Mouse (Mus musculus): Measurements from ENCODE around the gene Mepe. TPM values are rescaled to one million over a fixed set of nuclear protein-coding genes. Genes with fewer than 3 reads are reported as not detected.

The Mepe gene
- not detected in 2 replicates for total RNA-seq (2014; rRNA removed)
- not detected in 2 replicates for polyA plus RNA-seq (2012; rRNA removed)

DNA sequence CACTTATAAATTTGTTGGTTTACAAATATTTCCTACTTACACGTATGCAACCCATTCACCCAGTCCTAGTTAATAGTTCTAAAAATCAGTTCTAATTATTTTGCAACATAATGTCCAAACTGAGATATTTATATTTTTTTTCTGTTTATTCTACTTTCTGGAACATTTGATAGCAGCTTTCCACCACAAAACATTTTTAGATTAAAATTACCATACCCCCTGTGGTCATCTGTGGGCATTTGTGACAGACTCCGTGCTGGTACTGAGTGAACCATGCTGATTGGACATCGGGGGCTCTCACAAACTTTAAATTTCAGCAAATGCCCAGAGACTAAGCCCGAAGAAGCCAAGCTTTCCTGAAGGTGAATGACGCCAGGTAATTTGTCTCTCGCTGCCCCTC is at the start of gene Mepe:
TSS of gene Mepe (plus strand) at position 301 of the 400 bp plus-strand sequence.
- Histone ChIP-seq H3K4me1 (ENCODE audit: control insufficient read depth, insufficient read depth, low read length) (no peaks in the 10 kb centered on the region), H3K36me3 (ENCODE audit: control insufficient read depth, insufficient read depth, low read length) (no peaks in the 10 kb centered on the region), H3K27ac (replicated peaks; ENCODE audit: insufficient read depth, low read depth, low read length) (no peak within 1 kb of the TSS), H3K79me2 (ENCODE audit: control insufficient read depth, insufficient read depth, low read length) (no peaks in the 10 kb centered on the region), H3K27me3 (ENCODE audit: control insufficient read depth, insufficient read depth, low read length) (no peaks in the 10 kb centered on the region), H3K9ac (ENCODE audit: low read depth, low read length) (no peak within 1 kb of the TSS), H3K4me3 (ENCODE audit: insufficient read depth, low read depth, low read length) (no peak within 1 kb of the TSS)
- no peak for DNase-seq (ENCODE audit: extremely low read depth, low read depth, low spot score)
- 89% methylated on average over 6 of the region's 6 CpGs for WGBS
- no peak for TF ChIP-seq POLR2A (IDR thresholded peaks at IDR 0.05; ENCODE audit: extremely low read depth, insufficient read depth, low read length)
- no peak for TF ChIP-seq CTCF (IDR thresholded peaks at IDR 0.05; ENCODE audit: low read depth, low read length)

- Histone ChIP-seq H3K36me3 (ENCODE audit: control insufficient read depth, insufficient read depth, low read length) (no peaks in the 10 kb centered on the region), H3K27me3 (ENCODE audit: control insufficient read depth, insufficient read depth, low read length) (no peaks in the 10 kb centered on the region), H3K4me3 (ENCODE audit: insufficient read depth, low read depth, low read length) (no peak overlapping the region), H3K9ac (ENCODE audit: low read depth, low read length) (no peak overlapping the region), H3K4me1 (ENCODE audit: control insufficient read depth, insufficient read depth, low read length) (no peaks in the 10 kb centered on the region), H3K27ac (replicated peaks; ENCODE audit: insufficient read depth, low read depth, low read length) (no peak overlapping the region), H3K79me2 (ENCODE audit: control insufficient read depth, insufficient read depth, low read length) (no peaks in the 10 kb centered on the region)
- no peak for DNase-seq (ENCODE audit: extremely low read depth, low read depth, low spot score)
- no peak for TF ChIP-seq CTCF (IDR thresholded peaks at IDR 0.05; ENCODE audit: low read depth, low read length)
- 88% methylated on average over 6 of the region's 6 CpGs for WGBS
These were observed 30.9 kb upstream of the Mepe start for GRCm38 (mm10) chr5:104294201-104294600.

DNA sequence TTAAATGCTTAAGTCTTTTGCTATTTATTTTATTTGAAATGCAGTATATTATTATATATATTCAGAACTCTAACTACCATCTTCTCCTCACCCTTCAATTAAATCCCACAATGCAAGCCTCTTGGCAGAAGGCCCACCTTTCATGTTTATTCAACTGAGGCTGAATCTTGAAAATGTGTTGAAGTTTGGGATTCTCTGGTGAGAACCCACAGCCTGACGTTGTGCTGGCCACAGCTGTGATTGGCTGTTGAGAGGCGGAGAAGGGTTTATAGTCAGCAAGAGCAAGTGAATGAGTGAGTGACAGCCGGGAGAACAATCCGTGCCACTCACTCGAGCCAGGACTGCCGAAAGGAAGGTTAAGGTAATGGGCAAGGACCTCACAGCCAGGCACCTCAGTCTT is 26.1 kb upstream of the Mepe start, which contains the start of gene Ibsp:
TSS of gene Ibsp (plus strand) at position 178 of the 400 bp plus-strand sequence.
- no peak for DNase-seq (ENCODE audit: extremely low read depth, low read depth, low spot score)
- no peaks in the 10 kb centered on the region for H3K79me2 ChIP-seq (ENCODE audit: control insufficient read depth, insufficient read depth, low read length)
- no peak within 1 kb of the TSS for H3K4me3 ChIP-seq (ENCODE audit: insufficient read depth, low read depth, low read length)
- TF ChIP-seq POLR2A (IDR thresholded peaks at IDR 0.05; ENCODE audit: extremely low read depth, insufficient read depth, low read length) (no peak), CTCF (IDR thresholded peaks at IDR 0.05; ENCODE audit: low read depth, low read length) (no peak)
- H3K4me1 ChIP-seq (ENCODE audit: control insufficient read depth, insufficient read depth, low read length), result no peaks in the 10 kb centered on the region
- no peaks in the 10 kb centered on the region for H3K36me3 ChIP-seq (ENCODE audit: control insufficient read depth, insufficient read depth, low read length)
- WGBS, result 64% methylated on average over 6 of the region's 6 CpGs
- H3K9ac ChIP-seq (ENCODE audit: low read depth, low read length), result no peak within 1 kb of the TSS
- no peaks in the 10 kb centered on the region for H3K27me3 ChIP-seq (ENCODE audit: control insufficient read depth, insufficient read depth, low read length)
- H3K27ac ChIP-seq (replicated peaks; ENCODE audit: insufficient read depth, low read depth, low read length), result no peak within 1 kb of the TSS

GRCm38 (mm10) chr5:104314073-104314472 is 11.1 kb upstream of the Mepe start:
- no peak for DNase-seq (ENCODE audit: extremely low read depth, low read depth, low spot score)
- H3K27ac ChIP-seq (replicated peaks; ENCODE audit: insufficient read depth, low read depth, low read length), result no peak overlapping the region
- H3K4me1 ChIP-seq (ENCODE audit: control insufficient read depth, insufficient read depth, low read length), result no peaks in the 10 kb centered on the region
- H3K9ac ChIP-seq (ENCODE audit: low read depth, low read length), result no peak overlapping the region
- TF ChIP-seq POLR2A (IDR thresholded peaks at IDR 0.05; ENCODE audit: extremely low read depth, insufficient read depth, low read length), result no peak
- TF ChIP-seq CTCF (IDR thresholded peaks at IDR 0.05; ENCODE audit: low read depth, low read length), result no peak
- H3K79me2 ChIP-seq (ENCODE audit: control insufficient read depth, insufficient read depth, low read length), result no peaks in the 10 kb centered on the region
- no peaks in the 10 kb centered on the region for H3K36me3 ChIP-seq (ENCODE audit: control insufficient read depth, insufficient read depth, low read length)
- 37% methylated on average over 1 of the region's 1 CpGs for WGBS
- H3K4me3 ChIP-seq (ENCODE audit: insufficient read depth, low read depth, low read length), result no peak overlapping the region
- H3K27me3 ChIP-seq (ENCODE audit: control insufficient read depth, insufficient read depth, low read length), result no peaks in the 10 kb centered on the region

DNA sequence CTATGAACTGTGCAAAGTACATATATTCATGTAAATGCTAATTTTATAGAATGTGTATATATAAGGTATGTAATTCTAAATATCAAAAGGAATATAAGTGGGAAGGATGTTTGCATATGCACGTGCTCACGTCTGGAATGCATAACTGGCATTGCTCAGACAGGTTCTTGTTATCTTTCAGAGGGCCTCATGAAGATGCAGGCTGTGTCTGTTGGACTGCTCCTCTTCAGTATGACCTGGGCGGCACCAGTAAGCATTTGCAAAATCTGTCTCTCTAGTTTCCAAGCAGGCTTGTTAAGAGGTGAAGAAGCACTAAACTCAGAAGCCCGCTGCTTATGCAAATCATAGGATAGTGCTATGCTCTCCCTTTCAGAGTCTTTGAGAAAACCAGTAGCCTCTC is 1.8 kb downstream of the Mepe start:
- Histone ChIP-seq H3K27ac (replicated peaks; ENCODE audit: insufficient read depth, low read depth, low read length) (no peak overlapping the region), H3K4me1 (ENCODE audit: control insufficient read depth, insufficient read depth, low read length) (no peaks in the 10 kb centered on the region), H3K27me3 (ENCODE audit: control insufficient read depth, insufficient read depth, low read length) (no peaks in the 10 kb centered on the region; the same call in 1 of the 2 replicates), H3K79me2 (ENCODE audit: control insufficient read depth, insufficient read depth, low read length) (no peaks in the 10 kb centered on the region; the same call in 1 of the 2 replicates), H3K36me3 (ENCODE audit: control insufficient read depth, insufficient read depth, low read length) (no peaks in the 10 kb centered on the region), H3K9ac (ENCODE audit: low read depth, low read length) (no peak overlapping the region), H3K4me3 (ENCODE audit: insufficient read depth, low read depth, low read length) (no peak overlapping the region)
- WGBS, result 72% methylated on average over 4 of the region's 4 CpGs
- no peak for TF ChIP-seq CTCF (IDR thresholded peaks at IDR 0.05; ENCODE audit: low read depth, low read length)
- no peak for TF ChIP-seq POLR2A (IDR thresholded peaks at IDR 0.05; ENCODE audit: extremely low read depth, insufficient read depth, low read length)
- DNase-seq (ENCODE audit: extremely low read depth, low read depth, low spot score), result no peak

GRCm38 (mm10) chr5:104327389-104327788 is 2.3 kb downstream of the Mepe start:
- no peaks in the 10 kb centered on the region for H3K36me3 ChIP-seq (ENCODE audit: control insufficient read depth, insufficient read depth, low read length)
- TF ChIP-seq POLR2A (IDR thresholded peaks at IDR 0.05; ENCODE audit: extremely low read depth, insufficient read depth, low read length), result no peak
- TF ChIP-seq CTCF (IDR thresholded peaks at IDR 0.05; ENCODE audit: low read depth, low read length), result no peak
- 77% methylated on average over 8 of the region's 8 CpGs for WGBS

More at GRCm38 (mm10) chr5:104327389-104327788, 2.3 kb downstream of the Mepe start:
- DNase-seq (ENCODE audit: extremely low read depth, low read depth, low spot score), result no peak
- Histone ChIP-seq H3K27me3 (ENCODE audit: control insufficient read depth, insufficient read depth, low read length) (no peaks in the 10 kb centered on the region; the same call in 1 of the 2 replicates), H3K79me2 (ENCODE audit: control insufficient read depth, insufficient read depth, low read length) (no peaks in the 10 kb centered on the region; the same call in 1 of the 2 replicates), H3K4me1 (ENCODE audit: control insufficient read depth, insufficient read depth, low read length) (no peaks in the 10 kb centered on the region), H3K4me3 (ENCODE audit: insufficient read depth, low read depth, low read length) (no peak overlapping the region), H3K9ac (ENCODE audit: low read depth, low read length) (no peak overlapping the region), H3K27ac (replicated peaks; ENCODE audit: insufficient read depth, low read depth, low read length) (no peak overlapping the region)
